Mouse (Mus musculus): ENCODE results near the gene Mrps2.

The Mrps2 gene

GRCm38 (mm10) chr2:28467860-28468485 is at the start of gene Mrps2:
Gene Mrps2 (plus strand): TSS chr2:28468066.
- peak; percentile 92 to 93 for DNase-seq

GRCm38 (mm10) chr2:28419898-28420297 is 48.0 kb upstream of the Mrps2 start:
- DNase-seq = peak; percentile 97 to 99

GRCm38 (mm10) chr2:28423167-28423566 is 44.7 kb upstream of the Mrps2 start:
- DNase-seq = peak; percentile 57 to 78

GRCm38 (mm10) chr2:28427226-28427625 is 40.6 kb upstream of the Mrps2 start:
- DNase-seq = no peak

GRCm38 (mm10) chr2:28430846-28431245 is 37.0 kb upstream of the Mrps2 start:
- DNase-seq = no peak

GRCm38 (mm10) chr2:28432811-28433210 is 35.1 kb upstream of the Mrps2 start:
- DNase-seq = peak; percentile 43 to 59

GRCm38 (mm10) chr2:28433512-28433911 is 34.4 kb upstream of the Mrps2 start:
- no peak for DNase-seq

- no peak for DNase-seq
These were observed 32.5 kb upstream of the Mrps2 start for GRCm38 (mm10) chr2:28435401-28435800.

- no peak for DNase-seq
These were observed 27.0 kb upstream of the Mrps2 start for GRCm38 (mm10) chr2:28440842-28441241.

- no peak for DNase-seq
These were observed 22.8 kb upstream of the Mrps2 start for GRCm38 (mm10) chr2:28445082-28445481.

- no peak for DNase-seq
These were observed 21.7 kb upstream of the Mrps2 start for GRCm38 (mm10) chr2:28446181-28446514.

GRCm38 (mm10) chr2:28446515-28447314 is 21.2 kb upstream of the Mrps2 start, which contains the start of gene Ppp1r26:
Gene Ppp1r26 (plus strand): TSS chr2:28446800.
- DNase-seq = peak; percentile 58 to 69

- no peak for DNase-seq
These were observed 20.6 kb upstream of the Mrps2 start for GRCm38 (mm10) chr2:28447315-28447670.

GRCm38 (mm10) chr2:28451663-28452062 is 16.2 kb upstream of the Mrps2 start:
- DNase-seq = no peak

GRCm38 (mm10) chr2:28453539-28453938 is 14.3 kb upstream of the Mrps2 start:
- no peak for DNase-seq

- peak; percentile 84 to 87 for DNase-seq
These were observed 11.2 kb upstream of the Mrps2 start for GRCm38 (mm10) chr2:28456616-28457015.

- DNase-seq = peak; percentile 83 to 90
These were observed 3.9 kb upstream of the Mrps2 start for GRCm38 (mm10) chr2:28463919-28464318.

GRCm38 (mm10) chr2:28464919-28465318 is 2.9 kb upstream of the Mrps2 start:
- DNase-seq = no peak

- DNase-seq = peak; percentile 78 to 82
These were observed 1.9 kb upstream of the Mrps2 start, which contains the start of gene 1700007K13Rik for GRCm38 (mm10) chr2:28465836-28466518. Gene 1700007K13Rik (minus strand): TSS chr2:28466332.

- peak in 1 of 2 experiments; percentile 13 for DNase-seq
These were observed 790 bp downstream of the Mrps2 start for GRCm38 (mm10) chr2:28468486-28469225.

GRCm38 (mm10) chr2:28469461-28469860 is 1.6 kb downstream of the Mrps2 start:
- DNase-seq = peak in 1 of 2 experiments; percentile 4

- peak in 1 of 2 experiments; percentile 0 for DNase-seq
These were observed 2.7 kb downstream of the Mrps2 start for GRCm38 (mm10) chr2:28470591-28470990.

GRCm38 (mm10) chr2:28472011-28472410 is 4.1 kb downstream of the Mrps2 start:
- DNase-seq = peak in 1 of 2 experiments; percentile 7
